Mouse (Mus musculus) kidney, postnatal 0 days (tissue): ENCODE results near the gene Pip4k2a. TPM values are rescaled to one million over a fixed set of nuclear protein-coding genes. Genes with fewer than 3 reads are reported as not detected.

Source experiments
- ATAC-seq: fragments of 200-750 bp; cut with Nextera tagmentation; replicated peaks from 2 replicates; pipeline ENCODE4 v1.8.0; 2017; ENCODE audit warnings: low read depth, moderate number of reproducible peaks, moderate TSS enrichment, moderate library complexity; ENCODE audit not compliant: low FRiP score
- DNase-seq: peaks from one replicate; pipeline ENCODE4 v3.0.0-alpha.2; 2016; ENCODE audit warnings: low spot score
- H3K27ac ChIP-seq: fragments of 300-500 bp; sonication (generic); 2 replicates; pipeline ENCODE4 v1.5.1; 2014; ENCODE audit warnings: mild to moderate bottlenecking
- H3K27me3 ChIP-seq: fragments of 300-500 bp; sonication (generic); 2 replicates; pipeline ENCODE4 v1.6.1; 2014; ENCODE audit warnings: low read length, mixed read lengths; ENCODE audit not compliant: insufficient read depth
- H3K36me3 ChIP-seq: fragments of 300-500 bp; sonication (generic); 2 replicates; pipeline ENCODE4 v1.6.1; 2014; ENCODE audit warnings: low read length, mixed read lengths; ENCODE audit not compliant: insufficient read depth
- H3K4me1 ChIP-seq: fragments of 300-500 bp; sonication (generic); replicated peaks from 2 replicates; pipeline ENCODE4 v1.6.1; 2014; ENCODE audit warnings: antibody characterized with exemption, low read length, mixed read lengths; ENCODE audit not compliant: insufficient read depth
- H3K4me2 ChIP-seq: fragments of 300-500 bp; sonication (generic); 2 replicates; pipeline ENCODE4 v1.6.1; 2014; ENCODE audit warnings: mild to moderate bottlenecking, low read length, moderate library complexity, mixed read lengths
- H3K4me3 ChIP-seq: fragments of 300-500 bp; sonication (generic); replicated peaks from 2 replicates; pipeline ENCODE4 v1.5.1; 2014; ENCODE audit warnings: low read depth, low read length
- H3K9ac ChIP-seq: fragments of 300-500 bp; sonication (generic); 2 replicates; pipeline ENCODE4 v1.6.1; 2014; ENCODE audit warnings: low read depth, low read length
- H3K9me3 ChIP-seq: fragments of 300-500 bp; sonication (generic); replicated peaks from 2 replicates; pipeline ENCODE4 v1.6.1; 2016; ENCODE audit warnings: low read length, inconsistent platforms, mixed read lengths
- CTCF ChIP-seq: IDR thresholded peaks from 2 replicates; pipeline ENCODE4 v1.5.1; 2016; ENCODE audit warnings: antibody characterized with exemption, low read depth, mild to moderate bottlenecking, moderate library complexity
- WGBS: fragments of 180-500 bp; shearing (Covaris S2); extraction: QIAGEN DNeasy Blood & Tissue Kit; methylation state at CpG from one replicate; pipeline ENCODE4 v1.1.7; 2014; 5-methylcytosine and 5-hydroxymethylcytosine counted together
- polyA plus RNA-seq: library from polyadenylated mRNA; unstranded; fragments of >200 nt; fragmentation: Nextera tagmentation; extraction: Ambion mirVana; gene quantifications from 2 replicates; pipeline ENCODE4 v1.2.1, GENCODE M21; 2015

Gene Pip4k2a
- polyA plus RNA-seq, 1 experiment from 2014 or later = 8.7 TPM

DNA sequence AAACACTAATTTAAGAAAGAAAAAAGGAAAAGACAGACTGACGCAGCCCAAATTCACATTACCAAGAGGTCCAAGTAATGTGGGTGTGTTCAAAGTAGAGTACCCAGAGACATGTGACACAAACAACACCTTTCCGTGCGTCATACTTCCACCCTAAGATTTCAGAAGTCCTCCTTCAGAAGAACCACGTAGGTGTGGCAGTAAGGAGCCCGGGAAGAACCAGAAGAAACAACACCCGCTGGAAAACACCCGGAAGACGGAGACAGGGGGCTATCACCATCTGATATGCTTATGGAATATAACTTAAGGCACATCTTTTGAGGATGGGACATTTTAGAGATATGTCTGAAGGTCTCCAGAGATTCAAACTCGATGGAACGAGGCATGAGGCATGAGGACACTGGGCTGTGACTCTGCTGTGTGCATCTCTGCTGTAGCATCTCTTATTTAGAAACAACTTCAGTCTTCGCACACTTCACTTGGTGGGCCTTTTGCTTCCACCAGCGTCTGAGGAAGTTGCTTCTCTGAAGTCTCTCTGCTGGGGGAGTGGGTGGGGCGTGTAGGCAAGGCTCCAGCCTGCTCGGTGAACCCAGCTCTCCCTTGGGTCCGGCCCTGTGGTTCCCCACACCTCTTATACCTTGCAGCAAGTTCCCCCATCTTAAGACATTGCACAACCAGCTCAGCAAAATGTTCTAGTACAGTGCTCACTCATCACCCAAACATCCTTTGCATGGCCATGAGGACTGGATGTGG, 13.7 kb downstream of the Pip4k2a start:
- H3K27ac ChIP-seq = no peak overlapping the region
- DNase-seq = no peak
- H3K36me3 ChIP-seq = no peaks in the 10 kb centered on the region
- 91% methylated on average over 15 of the region's 15 CpGs for WGBS
- H3K27me3 ChIP-seq = no peaks in the 10 kb centered on the region
- no peak overlapping the region for H3K9ac ChIP-seq
- H3K9me3 ChIP-seq = no peaks in the 10 kb centered on the region
- no peak for TF ChIP-seq CTCF
- no peak for ATAC-seq
- H3K4me1 ChIP-seq = no peaks in the 10 kb centered on the region
- H3K4me3 ChIP-seq = no peak overlapping the region
- H3K4me2 ChIP-seq = no peak overlapping the region

DNA sequence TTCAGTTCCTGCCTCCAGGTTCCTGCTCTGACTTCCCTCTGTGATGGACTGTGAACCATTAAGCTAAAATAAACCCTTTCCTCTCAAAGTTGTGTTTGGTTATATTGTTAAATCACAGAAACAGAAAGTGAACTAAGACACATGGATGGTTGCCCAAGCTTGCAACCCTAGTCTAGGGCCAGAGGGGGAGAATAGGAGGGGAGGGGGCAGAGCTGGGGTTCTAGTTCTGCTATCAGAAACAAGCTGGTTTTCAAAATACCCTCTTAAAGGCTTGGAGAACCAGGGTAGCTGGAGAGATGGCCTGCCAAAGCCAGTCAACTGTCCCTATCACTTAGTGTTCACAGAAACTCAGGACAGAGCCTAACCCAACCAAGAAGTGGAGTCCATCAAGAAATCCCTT, 14.4 kb downstream of the Pip4k2a start:
- no peaks in the 10 kb centered on the region for H3K36me3 ChIP-seq
- H3K9me3 ChIP-seq = no peaks in the 10 kb centered on the region
- TF ChIP-seq CTCF = no peak
- H3K4me3 ChIP-seq = no peak overlapping the region
- H3K4me2 ChIP-seq = no peak overlapping the region
- H3K27ac ChIP-seq = no peak overlapping the region
- H3K27me3 ChIP-seq = no peaks in the 10 kb centered on the region
- no peak for ATAC-seq
- no peak overlapping the region for H3K9ac ChIP-seq
- no peaks in the 10 kb centered on the region for H3K4me1 ChIP-seq
- DNase-seq = no peak

GRCm38 (mm10) chr2:18982581-18982980, 15.3 kb downstream of the Pip4k2a start:
- Histone ChIP-seq H3K9ac (no peak overlapping the region), H3K9me3 (no peaks in the 10 kb centered on the region), H3K36me3 (no peaks in the 10 kb centered on the region), H3K4me3 (no peak overlapping the region), H3K27ac (no peak overlapping the region), H3K27me3 (no peaks in the 10 kb centered on the region), H3K4me2 (no peak overlapping the region), H3K4me1 (no peaks in the 10 kb centered on the region)
- WGBS = 68% methylated on average over 6 of the region's 6 CpGs
- no peak for ATAC-seq
- no peak for DNase-seq
- no peak for TF ChIP-seq CTCF

GRCm38 (mm10) chr2:18979675-18980074, 18.3 kb downstream of the Pip4k2a start:
- Histone ChIP-seq H3K4me2 (no peak overlapping the region), H3K36me3 (no peaks in the 10 kb centered on the region), H3K4me3 (no peak overlapping the region), H3K27ac (no peak overlapping the region), H3K27me3 (no peaks in the 10 kb centered on the region), H3K4me1 (no peaks in the 10 kb centered on the region), H3K9me3 (no peaks in the 10 kb centered on the region), H3K9ac (no peak overlapping the region)
- ATAC-seq (no peak), DNase-seq (no peak)
- WGBS = 70% methylated on average over 7 of the region's 7 CpGs
- no peak for TF ChIP-seq CTCF

- TF ChIP-seq CTCF = no peak
- Histone ChIP-seq H3K4me1 (no peaks in the 10 kb centered on the region), H3K4me3 (no peak overlapping the region), H3K27ac (no peak overlapping the region), H3K27me3 (no peaks in the 10 kb centered on the region), H3K4me2 (no peak overlapping the region), H3K9me3 (no peaks in the 10 kb centered on the region), H3K36me3 (no peaks in the 10 kb centered on the region), H3K9ac (no peak overlapping the region)
- 76% methylated on average over 4 of the region's 4 CpGs for WGBS
- no peak for ATAC-seq
- DNase-seq = no peak
These were observed 18.9 kb downstream of the Pip4k2a start for GRCm38 (mm10) chr2:18979046-18979445.

GRCm38 (mm10) chr2:18977201-18977805, 20.6 kb downstream of the Pip4k2a start:
- Histone ChIP-seq H3K27me3 (no peaks in the 10 kb centered on the region), H3K27ac (no peak overlapping the region), H3K4me1 (no peaks in the 10 kb centered on the region), H3K9ac (no peak overlapping the region), H3K4me3 (no peak overlapping the region), H3K9me3 (no peaks in the 10 kb centered on the region), H3K4me2 (no peak overlapping the region), H3K36me3 (no peaks in the 10 kb centered on the region)
- no peak for ATAC-seq
- 74% methylated on average over 10 of the region's 10 CpGs for WGBS
- no peak for DNase-seq
- TF ChIP-seq CTCF = no peak
